Mouse (Mus musculus) CH12.LX (cell line): ENCODE results near the gene Nanog. TPM values are rescaled to one million over a fixed set of nuclear protein-coding genes. Genes with fewer than 3 reads are reported as not detected.
"Not testable (repeated sequence)": the region's sequence is repeated elsewhere in the genome, so short reads cannot be mapped to it uniquely, and the experiment has no call there.

ENCODE experiments used
- DNase-seq: peaks from one replicate; pipeline ENCODE4 v3.0.0-alpha.2; 2013; ENCODE audit errors: extremely low read depth
- H3K27ac ChIP-seq: 2 replicates; pipeline ENCODE4 v1.5.1; 2012; ENCODE audit warnings: low read depth, mild to moderate bottlenecking, control low read depth, moderate library complexity; ENCODE audit not compliant: insufficient read depth
- H3K27me3 ChIP-seq: replicated peaks from 2 replicates; pipeline ENCODE3; 2012; ENCODE audit warnings: inconsistent platforms
- H3K36me3 ChIP-seq, 2 experiments: replicated peaks in 1 of 2; 2 replicates each; pipeline versions ENCODE3 to v1.6.1; 2012; ENCODE audit warnings: inconsistent platforms in 1 of 2, low read length in 1 of 2, mild to moderate bottlenecking in 1 of 2, mixed read lengths in 1 of 2, moderate library complexity in 1 of 2; ENCODE audit not compliant: control insufficient read depth in 1 of 2, insufficient read depth in 1 of 2
- H3K4me1 ChIP-seq, 2 experiments: 2 replicates each; pipeline ENCODE4 v1.6.1; 2012; ENCODE audit warnings: inconsistent platforms in 1 of 2, moderate library complexity in 1 of 2; ENCODE audit not compliant: insufficient read depth in 2 of 2, control insufficient read depth in 1 of 2
- H3K4me2 ChIP-seq: 2 replicates; pipeline ENCODE4 v1.6.1; 2012; ENCODE audit warnings: low read depth, mild to moderate bottlenecking, control low read depth; ENCODE audit not compliant: poor library complexity, insufficient read depth, severe bottlenecking
- H3K4me3 ChIP-seq, 3 experiments: fragments of 150-350 bp in 1 of 3; sonication (generic) in 1 of 3; replicated peaks in 1 of 3; 2 replicates each; pipeline versions ENCODE3 to v1.5.1; 2011 to 2012; ENCODE audit warnings: low read depth in 2 of 3, low read length in 2 of 3, mild to moderate bottlenecking in 2 of 3, moderate library complexity in 2 of 3, control low read depth in 1 of 3, improper control_type of control experiment in 1 of 3, inconsistent platforms in 1 of 3, mixed read lengths in 1 of 3; ENCODE audit not compliant: poor library complexity in 1 of 3
- H3K79me2 ChIP-seq: replicated peaks from 2 replicates; pipeline ENCODE4 v1.6.1; 2012; ENCODE audit warnings: mild to moderate bottlenecking, moderate library complexity; ENCODE audit not compliant: control insufficient read depth, poor library complexity, insufficient read depth, severe bottlenecking; ENCODE audit errors: extremely low read depth
- H3K9ac ChIP-seq: 2 replicates; pipeline ENCODE4 v1.6.1; 2012; ENCODE audit warnings: low read depth, mild to moderate bottlenecking, control low read depth, moderate library complexity; ENCODE audit not compliant: insufficient read depth
- H3K9me3 ChIP-seq: replicated peaks from 2 replicates; pipeline ENCODE3; 2012; ENCODE audit warnings: low read length, inconsistent platforms, mixed read lengths
- CHD2 ChIP-seq: IDR thresholded peaks from 2 replicates; pipeline ENCODE4 v1.6.1; 2011; ENCODE audit warnings: low read length, improper control_type of control experiment
- CTCF ChIP-seq, 2 experiments: IDR thresholded peaks in 1 of 2; conservative IDR thresholded peaks in 1 of 2; 2 replicates each; pipeline ENCODE4 v1.5.1; 2011 to 2012; ENCODE audit warnings: low read depth in 2 of 2, low read length in 2 of 2, improper control_type of control experiment in 1 of 2, inconsistent platforms in 1 of 2, mild to moderate bottlenecking in 1 of 2, moderate library complexity in 1 of 2
- ELF1 ChIP-seq: IDR thresholded peaks from 2 replicates; pipeline ENCODE4 v1.6.1; 2014; ENCODE audit warnings: low read depth, mild to moderate bottlenecking, inconsistent platforms, low read length, improper control_type of control experiment
- HCFC1 ChIP-seq: IDR thresholded peaks from 2 replicates; pipeline ENCODE4 v1.6.1; 2012; ENCODE audit warnings: low read depth, mild to moderate bottlenecking, inconsistent platforms, low read length, improper control_type of control experiment
- MAFK ChIP-seq: IDR thresholded peaks from 2 replicates; pipeline ENCODE4 v1.6.1; 2011; ENCODE audit warnings: low read length, improper control_type of control experiment; ENCODE audit not compliant: insufficient replicate concordance
- MAX ChIP-seq: IDR thresholded peaks from 2 replicates; pipeline ENCODE4 v1.6.1; 2011; ENCODE audit warnings: low read length, improper control_type of control experiment
- MAZ ChIP-seq: IDR thresholded peaks from 2 replicates; pipeline ENCODE4 v1.6.1; 2012; ENCODE audit warnings: low read depth, mild to moderate bottlenecking, inconsistent platforms, low read length, improper control_type of control experiment, moderate library complexity
- MEF2A ChIP-seq: IDR thresholded peaks from 2 replicates; pipeline ENCODE4 v1.6.1; 2014; ENCODE audit warnings: low read depth, mild to moderate bottlenecking, inconsistent platforms, low read length, improper control_type of control experiment, borderline replicate concordance
- PAX5 ChIP-seq: IDR thresholded peaks from 2 replicates; pipeline ENCODE4 v1.6.1; 2012; ENCODE audit warnings: low read length, inconsistent platforms, mixed read lengths
- POLR2A ChIP-seq: IDR thresholded peaks from 2 replicates; pipeline ENCODE4 v1.6.1; 2011; ENCODE audit warnings: low read depth, mild to moderate bottlenecking, improper control_type of control experiment, low read length
- POLR2AphosphoS2 ChIP-seq: IDR thresholded peaks from 2 replicates; pipeline ENCODE4 v1.6.1; 2011; ENCODE audit warnings: low read depth, low read length, improper control_type of control experiment
- USF1 ChIP-seq: IDR thresholded peaks from 2 replicates; pipeline ENCODE4 v1.6.1; 2014; ENCODE audit warnings: low read depth, mild to moderate bottlenecking, inconsistent platforms, low read length, improper control_type of control experiment
- ZC3H11A ChIP-seq: IDR thresholded peaks from 2 replicates; pipeline ENCODE4 v1.6.1; 2012; ENCODE audit warnings: low read depth, mild to moderate bottlenecking, inconsistent platforms, low read length, improper control_type of control experiment
- ZMIZ1 ChIP-seq: IDR thresholded peaks from 2 replicates; pipeline ENCODE4 v1.6.1; 2012; ENCODE audit warnings: low read depth, mild to moderate bottlenecking, inconsistent platforms, low read length, improper control_type of control experiment
- ZNF384 ChIP-seq: IDR thresholded peaks from 2 replicates; pipeline ENCODE4 v1.6.1; 2012; ENCODE audit warnings: low read depth, low read length, improper control_type of control experiment, inconsistent platforms
- dilution Hi-C: fragments of 300-500 bp; cut with MboI; formaldehyde crosslinking; loops from 2 replicates; pipeline ENCODE4 v1.14.3; 2020; ENCODE audit warnings: low sequenced_read_pairs; ENCODE audit not compliant: extremely low pct_unique_long_range_greater_than_20kb, extremely low pct_ligation_motif_present
- in situ Hi-C: fragments of 300-500 bp; cut with MboI; formaldehyde crosslinking; loops from 3 replicates; pipeline ENCODE4 v1.14.3; 2019; ENCODE audit warnings: low sequenced_read_pairs, low pct_ligation_motif_present, low pct_unique_long_range_greater_than_20kb, mixed read lengths
- polyA plus RNA-seq: library from polyadenylated mRNA; unstranded; fragments of >175 nt; gene quantifications from 2 replicates; pipeline ENCODE4 v1.2.1, GENCODE M21; 2012; ENCODE audit warnings: low read depth; ENCODE audit not compliant: insufficient read length
- total RNA-seq, 2 experiments: library from RNA; depleted of rRNA; stranded (reverse); fragments of 300-350 nt in 1 of 2; fragments of >200 nt in 1 of 2; gene quantifications; 2 replicates each; pipeline ENCODE4 v1.2.3; 2012 to 2014

The Nanog gene
- total and polyA plus RNA-seq, 3 experiments: 0.27 TPM; not detected in 2

GRCm38 (mm10) chr6:122695398-122695797, 11.9 kb upstream of the Nanog start:
- TF ChIP-seq ZMIZ1: no peak
- TF ChIP-seq HCFC1: no peak
- no peak for TF ChIP-seq CHD2
- no peak for TF ChIP-seq POLR2AphosphoS2
- no peak for TF ChIP-seq POLR2A
- TF ChIP-seq USF1: no peak
- no peak for TF ChIP-seq PAX5
- TF ChIP-seq MAFK: no peak
- TF ChIP-seq ELF1: no peak
- TF ChIP-seq MAX: no peak
- no peak for TF ChIP-seq ZC3H11A
- TF ChIP-seq, all 38 proteins: peak for 0
- no peaks in the 10 kb centered on the region for H3K79me2 ChIP-seq
- H3K9me3 ChIP-seq: no peaks in the 10 kb centered on the region
- H3K4me1 ChIP-seq: no peaks in the 10 kb centered on the region
- no peaks in the 10 kb centered on the region for H3K36me3 ChIP-seq
- no peaks in the 10 kb centered on the region for H3K27me3 ChIP-seq
- H3K9ac ChIP-seq: no peak overlapping the region
- DNase-seq: no peak
- no peak overlapping the region for H3K4me3 ChIP-seq
- dilution Hi-C loops (no loop called here), in situ Hi-C loops (no loop called here)
- H3K4me2 ChIP-seq: no peak overlapping the region
- H3K27ac ChIP-seq: no peak overlapping the region

GRCm38 (mm10) chr6:122699628-122700027, 7.7 kb upstream of the Nanog start:
- H3K27ac ChIP-seq, H3K9me3 ChIP-seq, H3K79me2 ChIP-seq, H3K36me3 ChIP-seq, H3K4me1 ChIP-seq, dilution Hi-C loops, H3K27me3 ChIP-seq, in situ Hi-C loops, H3K4me3 ChIP-seq, H3K4me2 ChIP-seq, H3K9ac ChIP-seq: not testable (repeated sequence)
- DNase-seq: peak; percentile 3
- peak in 1 of 2 experiments; percentile 34; a peak in 2 of 4 replicates for TF ChIP-seq CTCF (conservative IDR thresholded peaks at IDR 0.05 in 1 of 2, IDR thresholded peaks at IDR 0.05 in 1 of 2; ENCODE audit: low read depth in 2 of 2, low read length in 2 of 2)
- peak; percentile 41; the same call in 1 of the 2 replicates for TF ChIP-seq ZNF384

- DNase-seq: no peak
- no peaks in the 10 kb centered on the region for H3K27me3 ChIP-seq
- no peak overlapping the region for H3K27ac ChIP-seq
- H3K9ac ChIP-seq: no peak overlapping the region
- dilution Hi-C loops: no loop called here
- H3K4me3 ChIP-seq: no peak overlapping the region
- no peaks in the 10 kb centered on the region for H3K9me3 ChIP-seq
- no peak for TF ChIP-seq MEF2A
- TF ChIP-seq MAZ: no peak
- in situ Hi-C loops: no loop called here
- H3K4me2 ChIP-seq: no peak overlapping the region
- H3K79me2 ChIP-seq: no peaks in the 10 kb centered on the region
- H3K36me3 ChIP-seq: no peaks in the 10 kb centered on the region
- peaks cover 0 to 6% of the 10 kb centered on the region in 2 experiments; a peak in 2 of 4 replicates for H3K4me1 ChIP-seq
These were observed 5.5 kb upstream of the Nanog start for GRCm38 (mm10) chr6:122701816-122702215.
